Mouse (Mus musculus): ENCODE measurements at regions not wholly inside any gene's neighbourhood (a gene's known extent, or its start where the extent isn't known, plus 50 kb on each side); places are given as distances from the start of the nearest gene placed in this dataset.
"Not testable (repeated sequence)": the region's sequence is repeated elsewhere in the genome, so short reads cannot be mapped to it uniquely, and the experiment has no call there.

DNA sequence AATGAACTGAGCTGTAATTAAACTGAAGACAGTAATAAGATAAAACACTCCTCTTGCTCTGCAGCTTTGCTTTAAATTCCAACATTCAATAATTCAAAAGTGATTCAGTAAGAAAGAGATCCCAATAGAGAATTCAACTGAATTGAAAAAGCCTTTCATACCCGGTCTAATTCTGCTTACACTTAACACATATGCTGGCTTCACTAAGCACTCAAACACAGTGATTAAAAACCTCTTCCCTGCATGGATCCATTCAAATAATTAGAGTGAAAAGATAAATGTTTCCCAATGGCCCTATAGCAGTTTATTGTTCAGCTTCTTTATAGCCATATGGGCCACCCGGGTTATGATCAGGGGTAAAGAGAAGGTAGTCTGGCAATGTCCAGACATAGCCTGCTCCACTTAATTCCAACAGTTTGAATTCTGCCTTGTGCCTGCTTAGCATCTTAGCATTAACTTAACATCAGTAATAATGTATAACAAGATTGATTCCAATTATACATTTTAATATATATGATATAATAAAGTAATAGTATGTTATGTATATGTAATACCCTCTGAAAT, 659.9 kb upstream of the Kcnd2 start:
- no peak for DNase-seq

DNA sequence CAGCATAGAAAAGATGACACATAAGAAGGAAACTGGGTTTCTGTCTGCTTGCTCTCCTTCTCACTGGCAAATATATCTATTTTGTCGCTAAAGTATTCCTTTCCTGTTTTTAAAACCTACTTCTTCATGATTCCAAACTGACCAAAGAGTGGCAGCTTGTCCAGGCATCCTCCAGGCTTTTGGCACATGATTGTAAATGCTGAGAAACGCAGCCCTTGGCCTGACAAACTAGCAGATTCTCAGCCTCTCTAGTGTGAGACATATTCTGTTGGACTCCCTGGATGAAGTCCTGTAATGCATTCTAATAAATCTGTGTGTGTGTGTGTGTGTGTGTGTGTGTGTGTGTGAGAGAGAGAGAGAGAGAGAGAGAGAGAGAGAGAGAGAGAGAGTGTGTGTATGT, 642.7 kb upstream of the Kcnd2 start:
- DNase-seq = no peak

DNA sequence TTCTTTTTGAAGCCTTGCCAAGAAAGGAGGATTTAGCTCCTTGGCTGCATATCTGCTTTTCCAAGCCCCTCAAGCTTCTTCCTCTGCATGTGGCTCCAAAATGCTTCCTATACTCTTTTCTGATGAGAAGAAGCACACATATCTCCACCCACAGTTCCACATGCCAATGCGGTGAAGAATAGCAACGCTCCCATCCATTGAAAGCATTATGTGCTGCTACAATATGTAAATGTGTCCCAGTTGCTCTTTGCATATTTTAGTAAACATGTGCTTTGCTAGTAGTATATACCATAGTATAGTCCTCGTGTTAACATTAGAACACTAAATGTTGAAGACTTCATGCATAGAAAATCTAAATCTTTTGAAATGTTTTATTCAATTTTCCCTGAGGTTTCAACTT, 640.6 kb upstream of the Kcnd2 start:
- no peak for DNase-seq

GRCm38 (mm10) chr6:20598783-20599182, 616.5 kb upstream of the Kcnd2 start:
- no peak for DNase-seq

GRCm38 (mm10) chr6:20604170-20604569, 611.1 kb upstream of the Kcnd2 start:
- DNase-seq = no peak

- DNase-seq = no peak
Measured at GRCm38 (mm10) chr6:20620476-20620875, 594.8 kb upstream of the Kcnd2 start.

DNA sequence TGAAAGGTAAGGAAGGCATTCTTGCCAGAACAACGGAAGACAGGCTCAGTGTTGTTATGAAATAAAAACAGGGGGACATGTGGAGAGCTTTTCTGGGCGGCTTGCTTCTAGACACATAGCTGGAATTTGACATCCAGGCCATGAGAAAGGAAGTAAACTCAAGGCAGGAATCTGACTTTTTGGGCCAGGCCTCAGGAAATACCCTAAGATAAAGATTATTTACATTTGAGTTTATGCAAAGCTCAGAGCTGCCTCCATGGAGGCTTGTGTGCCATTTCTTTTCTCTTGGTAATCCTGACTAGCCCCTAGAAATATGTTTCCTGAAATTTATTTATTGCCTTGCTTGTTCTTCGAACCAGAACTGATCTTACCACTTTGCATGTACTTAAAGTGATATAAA, 588.9 kb upstream of the Kcnd2 start:
- DNase-seq = no peak

DNA sequence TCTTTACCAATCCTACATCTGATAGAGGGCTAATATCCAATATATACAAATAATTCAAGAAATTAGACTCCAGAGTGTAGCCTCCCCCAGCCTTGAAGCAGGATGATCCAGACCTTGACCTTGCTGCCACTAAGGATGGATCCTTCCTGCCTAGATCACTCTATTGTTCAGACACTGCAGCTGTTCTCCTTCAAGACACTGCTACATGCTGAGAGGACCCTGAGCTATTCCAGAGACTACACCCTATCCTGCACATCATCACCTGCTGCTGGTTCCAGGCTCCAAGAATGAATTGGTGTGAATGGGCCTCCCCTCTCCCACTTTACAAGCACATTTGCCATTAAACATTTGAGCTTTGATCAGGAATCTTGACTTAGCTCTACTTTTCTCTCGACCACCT, 588.2 kb upstream of the Kcnd2 start:
- no peak for DNase-seq

DNA sequence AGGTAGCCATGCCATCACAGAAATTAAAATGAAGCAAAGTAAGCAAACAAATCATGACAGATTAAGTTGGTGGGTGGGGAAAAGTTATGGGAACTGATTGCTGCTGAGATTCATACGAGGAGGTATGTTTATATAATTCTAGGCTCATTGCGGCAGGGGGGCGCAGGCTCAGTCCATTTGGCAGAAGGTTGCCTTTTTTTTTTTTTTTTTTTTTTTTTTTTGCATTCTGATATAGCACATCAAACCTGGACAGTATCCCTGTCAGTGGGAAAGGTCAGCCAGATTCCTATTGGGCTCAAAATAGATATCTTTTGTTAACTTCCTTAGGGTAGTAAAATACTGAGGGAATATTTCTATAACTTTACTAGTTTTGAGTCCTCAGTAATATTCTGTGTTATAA, 575.0 kb upstream of the Kcnd2 start:
- DNase-seq = no peak

GRCm38 (mm10) chr6:20641375-20641774, 573.9 kb upstream of the Kcnd2 start:
- DNase-seq = no peak

DNA sequence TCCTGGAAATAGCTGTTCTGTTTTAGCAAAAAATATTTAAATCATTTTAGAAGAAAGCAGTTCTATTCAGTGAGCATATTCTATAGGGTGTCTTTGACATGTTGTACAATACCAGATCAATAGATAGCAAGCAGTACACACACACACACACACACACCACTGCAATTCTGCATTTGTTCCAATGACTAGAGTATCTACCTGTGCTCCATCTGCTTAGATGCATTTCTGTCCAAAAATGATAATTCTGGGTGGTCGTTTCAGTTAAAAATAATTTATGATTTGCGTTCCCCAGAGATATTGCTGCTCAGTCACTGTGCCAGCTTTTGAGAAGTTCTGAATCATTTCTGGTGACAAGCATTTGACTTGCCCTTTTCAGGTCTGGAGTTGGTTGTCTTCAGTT, 573.5 kb upstream of the Kcnd2 start:
- DNase-seq = no peak

DNA sequence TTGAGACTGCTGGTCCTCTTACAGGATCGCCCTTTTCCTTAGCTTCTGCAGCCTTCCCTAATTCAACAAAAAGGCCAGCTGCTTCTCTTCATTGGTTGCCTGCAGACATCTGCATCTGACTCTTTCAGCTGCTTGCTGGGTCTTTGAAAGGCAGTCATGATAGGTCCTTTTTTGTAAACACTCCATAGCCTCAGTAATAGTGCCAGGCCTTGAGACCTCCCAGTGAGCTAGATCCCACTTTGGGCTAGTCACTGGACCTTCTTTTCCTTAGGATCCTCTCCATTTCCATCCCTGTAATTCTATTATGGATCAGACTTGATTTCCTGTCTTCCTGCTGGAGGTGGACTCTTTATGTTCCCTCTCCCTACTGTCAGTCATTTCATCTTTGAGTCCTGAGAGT, 558.3 kb upstream of the Kcnd2 start:
- DNase-seq = no peak

DNA sequence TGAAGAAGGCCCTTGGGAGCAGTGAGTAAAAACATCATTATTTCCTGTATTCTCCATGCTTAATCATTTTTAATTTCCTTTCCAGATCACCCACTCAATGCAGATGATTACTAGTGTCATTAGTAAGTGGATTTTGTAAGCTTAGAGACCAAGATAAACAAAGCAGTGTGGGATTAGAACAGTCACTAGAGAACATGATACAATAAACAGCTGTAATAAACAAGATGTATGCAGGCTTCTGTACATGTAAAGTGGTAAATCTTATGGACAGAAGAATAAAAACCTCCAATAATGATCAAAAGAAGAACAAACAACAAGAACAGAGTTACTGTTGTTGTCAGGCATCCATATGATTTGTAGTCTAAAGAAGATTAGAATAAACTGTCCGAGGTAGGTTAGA, 542.1 kb upstream of the Kcnd2 start:
- DNase-seq = no peak

- DNase-seq = not testable (repeated sequence)
Measured at GRCm38 (mm10) chr6:20686447-20687238, 528.7 kb upstream of the Kcnd2 start.

- DNase-seq = not testable (repeated sequence)
Measured at GRCm38 (mm10) chr6:20687239-20687575, 528.1 kb upstream of the Kcnd2 start.

GRCm38 (mm10) chr6:20725948-20726347, 489.4 kb upstream of the Kcnd2 start:
- DNase-seq = no peak

DNA sequence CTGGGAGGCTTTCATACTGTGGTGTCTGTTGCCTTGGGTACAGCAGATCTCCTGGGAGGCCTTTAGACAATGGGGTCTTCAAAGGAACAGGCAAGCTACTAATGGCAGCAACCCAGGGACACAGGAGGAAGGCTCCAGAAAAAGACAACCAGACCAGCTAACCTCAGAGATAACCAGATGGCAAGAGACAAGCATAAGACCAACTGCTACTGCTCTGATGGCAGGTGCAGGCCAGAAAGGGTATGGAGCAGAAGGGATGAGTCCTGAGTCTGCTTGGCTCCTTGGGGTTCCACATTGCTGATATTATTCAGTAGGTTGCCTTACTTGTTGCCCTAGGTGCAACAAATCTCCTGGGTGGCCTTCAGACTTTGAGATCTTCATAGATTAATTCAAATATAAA, 476.2 kb upstream of the Kcnd2 start:
- DNase-seq = peak in 1 of 2 experiments; percentile 11

GRCm38 (mm10) chr6:20740406-20740805, 474.9 kb upstream of the Kcnd2 start:
- DNase-seq = no peak

- no peak for DNase-seq
Measured at GRCm38 (mm10) chr6:20741240-20741639, 474.1 kb upstream of the Kcnd2 start.

GRCm38 (mm10) chr6:20757240-20757639, 458.1 kb upstream of the Kcnd2 start:
- no peak for DNase-seq

- DNase-seq = no peak
Measured at GRCm38 (mm10) chr6:20761300-20761699, 454.0 kb upstream of the Kcnd2 start.

DNA sequence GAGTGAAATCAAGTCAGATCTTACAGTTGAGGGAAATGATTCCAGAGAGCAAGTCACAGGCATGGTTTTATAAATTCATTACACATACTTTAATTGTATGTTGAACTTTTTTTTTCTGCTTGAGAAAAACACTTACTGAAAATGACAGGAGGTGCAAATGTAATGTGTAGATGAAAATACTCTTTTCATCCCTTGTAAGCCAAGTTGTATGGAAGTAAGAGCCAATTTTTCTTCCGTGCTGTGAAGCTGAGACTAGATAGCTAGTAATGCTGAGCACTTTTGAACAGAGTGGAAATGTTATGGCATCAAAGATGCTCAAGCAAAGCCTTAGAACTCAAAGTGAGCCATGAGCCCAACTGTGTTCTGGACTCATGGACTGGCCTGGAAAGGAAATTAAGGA, 439.4 kb upstream of the Kcnd2 start:
- DNase-seq = no peak
